Mouse (Mus musculus) G1E-ER4 (cell line): ENCODE data around the gene Chst13. TPM values are rescaled to one million over a fixed set of nuclear protein-coding genes. Genes with fewer than 3 reads are reported as not detected.
A peak's percentile ranks its signal among the peaks of the same experiment; 100 is the strongest.

Source experiments
- GATA1 ChIP-seq: IDR thresholded peaks from one replicate; pipeline ENCODE4 v1.8.0; 2012; ENCODE audit warnings: low read length, inconsistent platforms
- polyA plus RNA-seq: library from polyadenylated mRNA; stranded (reverse); fragments of >175 nt; gene quantifications from 2 replicates; pipeline ENCODE4 v1.2.3, GENCODE M21; 2012

Gene Chst13
- polyA plus RNA-seq: not detected in 2 replicates

- no peak for TF ChIP-seq GATA1
These were observed at the start of gene Chst13 for GRCm38 (mm10) chr6:90324991-90325390. Gene Chst13, minus strand, starts transcription at chr6:90325185.

- peak; percentile 80 for TF ChIP-seq GATA1
These were observed 49.7 kb upstream of the Chst13 start for GRCm38 (mm10) chr6:90374647-90375046.

- no peak for TF ChIP-seq GATA1
These were observed 45.0 kb upstream of the Chst13 start for GRCm38 (mm10) chr6:90369725-90370553.

- TF ChIP-seq GATA1: no peak
These were observed 44.2 kb upstream of the Chst13 start, which contains the start of gene Zxdc for GRCm38 (mm10) chr6:90368976-90369724. Gene Zxdc, plus strand, starts transcription at chr6:90369492.

GRCm38 (mm10) chr6:90363301-90363700 is 38.3 kb upstream of the Chst13 start:
- TF ChIP-seq GATA1: no peak

- TF ChIP-seq GATA1: no peak
These were observed 36.1 kb upstream of the Chst13 start for GRCm38 (mm10) chr6:90360922-90361614.

- no peak for TF ChIP-seq GATA1
These were observed 35.2 kb upstream of the Chst13 start for GRCm38 (mm10) chr6:90360024-90360781.

- no peak for TF ChIP-seq GATA1
These were observed 34.5 kb upstream of the Chst13 start for GRCm38 (mm10) chr6:90359445-90359844.

GRCm38 (mm10) chr6:90358142-90358541 is 33.2 kb upstream of the Chst13 start:
- no peak for TF ChIP-seq GATA1

- TF ChIP-seq GATA1: no peak
These were observed 25.0 kb upstream of the Chst13 start for GRCm38 (mm10) chr6:90350011-90350410.

GRCm38 (mm10) chr6:90348500-90348899 is 23.5 kb upstream of the Chst13 start:
- no peak for TF ChIP-seq GATA1

- TF ChIP-seq GATA1: no peak
These were observed 22.2 kb upstream of the Chst13 start for GRCm38 (mm10) chr6:90347183-90347582.

GRCm38 (mm10) chr6:90342343-90342742 is 17.4 kb upstream of the Chst13 start:
- no peak for TF ChIP-seq GATA1

GRCm38 (mm10) chr6:90334244-90334643 is 9.3 kb upstream of the Chst13 start:
- no peak for TF ChIP-seq GATA1

- no peak for TF ChIP-seq GATA1
These were observed 7.8 kb upstream of the Chst13 start, which contains the start of gene Uroc1 for GRCm38 (mm10) chr6:90332561-90333425. Gene Uroc1, plus strand, starts transcription at chr6:90333284.
